Mouse (Mus musculus) G1E (cell line): ENCODE measurements around the gene Olfr585. TPM values are rescaled to one million over a fixed set of nuclear protein-coding genes. Genes with fewer than 3 reads are reported as not detected.

Experiments used
- ATAC-seq: 2 replicates; pipeline ENCODE4 v1.8.0; 2016; ENCODE audit warnings: mild to moderate bottlenecking; ENCODE audit not compliant: insufficient number of reproducible peaks, poor library complexity, low FRiP score, severe bottlenecking; ENCODE audit errors: extremely low read depth
- DNase-seq: peaks from one replicate; pipeline ENCODE4 v3.0.0; 2012; ENCODE audit warnings: low spot score
- H3K27me3 ChIP-seq: 2 replicates; pipeline ENCODE4 v1.6.1; 2012; ENCODE audit warnings: mild to moderate bottlenecking, low read length, inconsistent platforms; ENCODE audit not compliant: insufficient read depth
- H3K36me3 ChIP-seq: replicated peaks from 2 replicates; pipeline ENCODE3; 2012; ENCODE audit warnings: mild to moderate bottlenecking, inconsistent platforms
- H3K4me1 ChIP-seq: 2 replicates; pipeline ENCODE4 v1.6.1; 2012; ENCODE audit warnings: low read depth, low read length, inconsistent platforms, mixed read lengths; ENCODE audit not compliant: insufficient read depth
- H3K4me3 ChIP-seq: 2 replicates; pipeline ENCODE4 v1.5.1; 2012; ENCODE audit warnings: low read depth, mild to moderate bottlenecking, inconsistent platforms, low read length, moderate library complexity, mixed read lengths
- H3K9me3 ChIP-seq: replicated peaks from 2 replicates; pipeline ENCODE4 v1.6.1; 2012; ENCODE audit warnings: inconsistent platforms
- CTCF ChIP-seq: IDR thresholded peaks from 2 replicates; pipeline ENCODE4 v1.5.1; 2012; ENCODE audit warnings: low read depth, low read length, inconsistent platforms, mixed read lengths
- GATA1 ChIP-seq: IDR thresholded peaks from 2 replicates; pipeline ENCODE4 v1.6.1; 2012; ENCODE audit warnings: borderline replicate concordance, low read length, inconsistent platforms, mixed read lengths
- GATA2 ChIP-seq: IDR thresholded peaks from 2 replicates; pipeline ENCODE4 v1.6.1; 2012; ENCODE audit warnings: low read depth, low read length, inconsistent platforms, borderline replicate concordance
- POLR2AphosphoS5 ChIP-seq: IDR thresholded peaks from 2 replicates; pipeline ENCODE4 v1.6.1; 2012; ENCODE audit warnings: low read depth, low read length, inconsistent platforms; ENCODE audit not compliant: insufficient replicate concordance
- TAL1 ChIP-seq: conservative IDR thresholded peaks from 2 replicates; pipeline ENCODE4 v1.6.1; 2012; ENCODE audit warnings: low read depth, low read length, inconsistent platforms, mixed read lengths
- polyA plus RNA-seq: library from polyadenylated mRNA; stranded (reverse); fragments of >175 nt; gene quantifications from 2 replicates; pipeline ENCODE4 v1.2.3, GENCODE M21; 2012
- total RNA-seq, 2 experiments: library from RNA; stranded (forward) in 1 of 2; stranded (reverse) in 1 of 2; fragments of 200-1000 nt in 1 of 2; fragments of >200 nt in 1 of 2; fragmentation: Nextera tagmentation in 1 of 2; gene quantifications; 2 replicates each; pipeline ENCODE4 v1.2.3; 2014 to 2017

The Olfr585 gene
- total RNA-seq (2014; fragmentation: Nextera tagmentation): not detected in 2 replicates
- not detected in 2 replicates for total RNA-seq (2017)
- polyA plus RNA-seq: not detected in 2 replicates

DNA sequence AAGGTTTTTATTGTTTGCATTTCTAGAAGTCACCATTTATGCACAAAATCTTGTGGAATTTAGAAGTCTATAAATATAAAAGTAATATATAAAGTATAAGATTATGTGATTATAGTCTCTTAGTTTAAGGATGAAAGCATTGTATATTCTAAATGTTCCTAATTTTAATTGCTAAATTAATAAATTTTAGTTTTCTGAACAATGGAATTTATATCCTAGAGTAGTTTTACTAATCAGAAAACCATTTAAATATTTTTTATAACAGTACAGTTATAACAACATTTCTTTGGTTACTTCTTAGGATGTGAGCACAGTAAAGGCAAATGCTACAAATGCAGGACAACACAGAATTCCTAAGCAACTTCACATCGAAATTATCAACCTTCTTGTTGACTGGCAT is at the start of gene Olfr585:
Gene Olfr585 (plus strand): TSS at position 301 of the 400 bp plus-strand sequence.
- Histone ChIP-seq H3K4me1 (no peaks in the 10 kb centered on the region), H3K36me3 (no peaks in the 10 kb centered on the region), H3K9me3 (no peaks in the 10 kb centered on the region), H3K4me3 (no peak within 1 kb of the TSS), H3K27me3 (no peaks in the 10 kb centered on the region)
- DNase-seq (no peak), ATAC-seq (no peak)
- TF ChIP-seq CTCF (no peak), TAL1 (no peak), POLR2AphosphoS5 (no peak), GATA1 (no peak), GATA2 (no peak)

DNA sequence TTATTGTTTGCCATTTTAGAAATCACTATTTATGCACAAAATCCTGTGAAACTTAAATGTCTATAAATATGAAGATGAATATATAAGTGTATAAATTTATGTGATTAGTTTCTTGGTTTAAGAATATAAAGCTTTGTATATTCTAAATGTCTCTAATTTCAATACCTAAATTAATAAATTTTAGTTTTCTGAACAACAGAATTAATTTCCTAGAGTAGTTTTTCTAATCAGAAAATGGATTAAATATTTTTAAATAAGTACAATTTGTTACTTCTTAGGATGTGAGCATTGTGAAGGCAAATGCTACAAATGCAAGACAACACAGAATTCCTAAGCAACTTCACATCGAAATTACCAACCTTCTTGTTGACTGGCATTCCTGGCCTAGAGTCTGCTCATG is 46.5 kb upstream of the Olfr585 start, which contains the start of gene Olfr583:
Gene Olfr583 (plus strand): TSS at position 301 of the 400 bp plus-strand sequence.
- DNase-seq (no peak), ATAC-seq (no peak)
- no peaks in the 10 kb centered on the region for H3K4me1 ChIP-seq
- H3K27me3 ChIP-seq: no peaks in the 10 kb centered on the region
- no peaks in the 10 kb centered on the region for H3K36me3 ChIP-seq
- H3K4me3 ChIP-seq: no peak within 1 kb of the TSS
- TF ChIP-seq GATA1: no peak
- TF ChIP-seq CTCF: no peak
- H3K9me3 ChIP-seq: no peaks in the 10 kb centered on the region

DNA sequence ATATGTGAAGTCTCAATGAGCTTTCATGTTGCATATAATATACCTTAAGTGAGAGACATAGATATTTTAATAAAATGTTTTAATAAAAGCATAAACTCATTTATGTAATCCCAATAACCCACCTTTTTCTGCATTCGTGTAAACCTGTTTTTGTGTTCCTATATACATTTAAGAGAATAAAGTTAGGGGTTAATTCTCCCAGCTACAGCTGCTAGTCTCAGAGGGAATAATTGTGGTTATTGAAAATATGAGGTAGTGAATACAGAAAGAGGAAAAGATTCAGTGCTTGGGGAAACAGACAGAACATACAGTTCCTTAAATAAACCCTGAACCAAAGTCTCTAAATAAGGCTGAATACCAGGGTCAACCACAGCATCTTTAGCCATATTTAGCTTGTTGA is 15.9 kb upstream of the Olfr585 start, which contains the start of gene Olfr584:
Gene Olfr584 (plus strand): TSS at position 301 of the 400 bp plus-strand sequence.
- Histone ChIP-seq H3K27me3 (no peaks in the 10 kb centered on the region), H3K36me3 (no peaks in the 10 kb centered on the region), H3K4me3 (no peak within 1 kb of the TSS), H3K9me3 (no peaks in the 10 kb centered on the region), H3K4me1 (no peaks in the 10 kb centered on the region)
- DNase-seq: no peak
- TF ChIP-seq CTCF (no peak), GATA2 (no peak), GATA1 (no peak), TAL1 (no peak)
- no peak for ATAC-seq

DNA sequence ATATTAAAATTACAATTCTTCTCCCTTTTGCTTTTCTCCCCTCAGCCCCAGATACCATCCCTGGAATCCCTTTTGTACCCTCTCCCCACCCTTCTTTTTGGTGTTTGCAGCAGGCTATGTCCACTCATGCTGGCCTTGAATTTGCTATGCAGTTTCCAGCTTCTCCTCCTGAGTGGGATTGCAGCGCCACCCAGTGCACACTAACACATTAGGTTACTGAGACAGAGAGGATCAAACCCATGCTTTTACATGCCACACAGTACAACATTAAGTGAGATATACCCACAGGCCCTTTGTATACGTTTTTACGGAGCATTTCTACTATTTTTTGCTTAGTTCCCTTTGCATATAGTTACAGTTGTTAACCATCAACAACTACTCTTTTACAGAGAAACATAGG is 21.9 kb downstream of the Olfr585 start:
- TF ChIP-seq CTCF (no peak), TAL1 (no peak), GATA2 (no peak), POLR2AphosphoS5 (no peak), GATA1 (no peak)
- no peak for ATAC-seq
- no peaks in the 10 kb centered on the region for H3K27me3 ChIP-seq
- no peaks in the 10 kb centered on the region for H3K36me3 ChIP-seq
- H3K9me3 ChIP-seq: no peaks in the 10 kb centered on the region
- DNase-seq: no peak
- H3K4me1 ChIP-seq: no peaks in the 10 kb centered on the region
- no peak overlapping the region for H3K4me3 ChIP-seq

DNA sequence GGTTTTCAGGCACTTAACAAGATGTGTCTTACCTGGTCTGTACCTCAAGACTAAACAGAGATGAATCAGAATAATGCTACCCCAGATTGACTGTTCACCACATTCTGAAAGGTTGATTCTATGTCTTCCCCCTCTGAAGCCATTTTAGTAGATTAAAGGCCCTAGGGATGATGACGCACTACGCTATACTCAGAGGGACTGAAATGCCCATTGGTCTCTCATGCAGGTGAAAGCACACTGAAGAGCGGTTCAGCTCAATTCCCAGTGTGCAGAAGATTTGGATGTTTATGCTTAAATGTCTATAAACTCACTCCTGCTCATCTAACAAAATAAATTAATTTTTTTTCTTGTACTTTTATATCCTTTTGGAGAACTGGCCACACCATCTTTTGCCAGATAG is 28.0 kb downstream of the Olfr585 start, which contains the start of gene Olfr586:
Gene Olfr586 (minus strand): TSS at position 101 of the 400 bp plus-strand sequence.
- TF ChIP-seq GATA2 (no peak), CTCF (no peak), POLR2AphosphoS5 (no peak), GATA1 (no peak), TAL1 (no peak)
- ATAC-seq (no peak), DNase-seq (no peak)
- Histone ChIP-seq H3K4me3 (no peak within 1 kb of the TSS), H3K4me1 (no peaks in the 10 kb centered on the region), H3K27me3 (no peaks in the 10 kb centered on the region), H3K9me3 (no peaks in the 10 kb centered on the region), H3K36me3 (no peaks in the 10 kb centered on the region)

DNA sequence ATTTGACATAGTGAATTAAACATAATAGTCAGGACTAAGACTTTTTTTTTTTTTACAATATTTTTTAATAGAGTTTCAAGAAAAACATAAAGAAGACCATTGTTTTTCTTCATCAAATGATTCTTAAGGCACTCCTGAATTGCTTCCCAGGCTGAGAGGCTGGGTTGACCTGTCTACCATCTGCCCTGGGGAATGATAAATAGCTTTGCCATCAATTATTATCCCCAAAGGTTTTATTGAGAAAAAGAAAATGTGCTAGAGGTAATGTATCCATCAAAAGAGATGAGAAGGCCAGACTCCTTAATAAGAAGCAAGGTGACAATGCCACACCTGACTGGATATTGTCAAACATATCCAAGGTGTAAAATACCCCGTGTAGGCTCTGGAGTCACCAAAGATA is 43.1 kb downstream of the Olfr585 start, which contains the start of gene Olfr588-ps1:
Gene Olfr588-ps1 (plus strand): TSS at position 301 of the 400 bp plus-strand sequence.
- ATAC-seq: no peak
- DNase-seq: no peak
- H3K36me3 ChIP-seq: no peaks in the 10 kb centered on the region
- no peak within 1 kb of the TSS for H3K4me3 ChIP-seq
- H3K4me1 ChIP-seq: no peaks in the 10 kb centered on the region
- no peaks in the 10 kb centered on the region for H3K9me3 ChIP-seq
- TF ChIP-seq CTCF (no peak), TAL1 (no peak), GATA1 (no peak), GATA2 (no peak), POLR2AphosphoS5 (no peak)
- H3K27me3 ChIP-seq: no peaks in the 10 kb centered on the region

Other genes starting within 250 kb of the Olfr585 start
Only the 20 nearest of the 27 such genes appear.
- not detected in 2 replicates for gene Olfr570, start 203.1 kb upstream of the Olfr585 start, total RNA-seq (2014; fragmentation: Nextera tagmentation)
- not detected in 2 replicates for gene Olfr570, start 203.1 kb upstream of the Olfr585 start, total RNA-seq (2017)
- gene Olfr570, start 203.1 kb upstream of the Olfr585 start, polyA plus RNA-seq: not detected in 2 replicates
- 0.15 TPM in 1 of 2 replicates, not detected in the other for gene Olfr571, start 180.2 kb upstream of the Olfr585 start, total RNA-seq (2014; fragmentation: Nextera tagmentation)
- gene Olfr571, start 180.2 kb upstream of the Olfr585 start, total RNA-seq (2017): 0.11 and 0.12 TPM in 2 replicates
- not detected in 2 replicates for gene Olfr571, start 180.2 kb upstream of the Olfr585 start, polyA plus RNA-seq
- not detected in 2 replicates for gene Olfr572, start 173.3 kb upstream of the Olfr585 start, total RNA-seq (2014; fragmentation: Nextera tagmentation)
- 0.22 TPM in 1 of 2 replicates, not detected in the other for gene Olfr572, start 173.3 kb upstream of the Olfr585 start, total RNA-seq (2017)
- not detected in 2 replicates for gene Olfr572, start 173.3 kb upstream of the Olfr585 start, polyA plus RNA-seq
- gene Olfr573-ps1, start 155.1 kb upstream of the Olfr585 start, total RNA-seq (2014; fragmentation: Nextera tagmentation): not detected in 2 replicates
- gene Olfr573-ps1, start 155.1 kb upstream of the Olfr585 start, total RNA-seq (2017): not detected in 2 replicates
- not detected in 2 replicates for gene Olfr573-ps1, start 155.1 kb upstream of the Olfr585 start, polyA plus RNA-seq
- not detected in 2 replicates for gene Olfr574, start 149.3 kb upstream of the Olfr585 start, total RNA-seq (2014; fragmentation: Nextera tagmentation)
- 0.17 TPM in 1 of 2 replicates, not detected in the other for gene Olfr574, start 149.3 kb upstream of the Olfr585 start, total RNA-seq (2017)
- gene Olfr574, start 149.3 kb upstream of the Olfr585 start, polyA plus RNA-seq: not detected in 2 replicates
- not detected in 2 replicates for gene Olfr575, start 138.9 kb upstream of the Olfr585 start, total RNA-seq (2014; fragmentation: Nextera tagmentation)
- 0.11 TPM in 1 of 2 replicates, not detected in the other for gene Olfr575, start 138.9 kb upstream of the Olfr585 start, total RNA-seq (2017)
- not detected in 2 replicates for gene Olfr575, start 138.9 kb upstream of the Olfr585 start, polyA plus RNA-seq
- gene Olfr576, start 135.1 kb upstream of the Olfr585 start, total RNA-seq (2014; fragmentation: Nextera tagmentation): not detected in 2 replicates
- 0.06 TPM in 1 of 2 replicates, not detected in the other for gene Olfr576, start 135.1 kb upstream of the Olfr585 start, total RNA-seq (2017)
- not detected in 2 replicates for gene Olfr576, start 135.1 kb upstream of the Olfr585 start, polyA plus RNA-seq
- gene Olfr577, start 121.8 kb upstream of the Olfr585 start, total RNA-seq (2014; fragmentation: Nextera tagmentation): not detected in 2 replicates
- gene Olfr577, start 121.8 kb upstream of the Olfr585 start, total RNA-seq (2017): 0.05 TPM in 1 of 2 replicates, not detected in the other
- gene Olfr577, start 121.8 kb upstream of the Olfr585 start, polyA plus RNA-seq: not detected in 2 replicates
- gene Olfr578, start 108.4 kb upstream of the Olfr585 start, total RNA-seq (2014; fragmentation: Nextera tagmentation): not detected in 2 replicates
- gene Olfr578, start 108.4 kb upstream of the Olfr585 start, total RNA-seq (2017): 0.05 TPM in 1 of 2 replicates, not detected in the other
- gene Olfr578, start 108.4 kb upstream of the Olfr585 start, polyA plus RNA-seq: not detected in 2 replicates
- not detected in 2 replicates for gene Olfr582, start 59.7 kb upstream of the Olfr585 start, total RNA-seq (2014; fragmentation: Nextera tagmentation)
- gene Olfr582, start 59.7 kb upstream of the Olfr585 start, total RNA-seq (2017): 0.16 TPM in 1 of 2 replicates, not detected in the other
- gene Olfr582, start 59.7 kb upstream of the Olfr585 start, polyA plus RNA-seq: not detected in 2 replicates
- not detected in 2 replicates for gene Olfr583, start 46.4 kb upstream of the Olfr585 start, total RNA-seq (2014; fragmentation: Nextera tagmentation)
- 0.11 and 0.29 TPM in 2 replicates for gene Olfr583, start 46.4 kb upstream of the Olfr585 start, total RNA-seq (2017)
- not detected in 2 replicates for gene Olfr583, start 46.4 kb upstream of the Olfr585 start, polyA plus RNA-seq
- gene Olfr584, start 15.8 kb upstream of the Olfr585 start, total RNA-seq (2014; fragmentation: Nextera tagmentation): not detected in 2 replicates
- gene Olfr584, start 15.8 kb upstream of the Olfr585 start, total RNA-seq (2017): 0.06 and 0.16 TPM in 2 replicates
- gene Olfr584, start 15.8 kb upstream of the Olfr585 start, polyA plus RNA-seq: not detected in 2 replicates
- not detected in 2 replicates for gene Olfr586, start 27.9 kb downstream of the Olfr585 start, total RNA-seq (2014; fragmentation: Nextera tagmentation)
- 0.06 and 0.22 TPM in 2 replicates for gene Olfr586, start 27.9 kb downstream of the Olfr585 start, total RNA-seq (2017)
- gene Olfr586, start 27.9 kb downstream of the Olfr585 start, polyA plus RNA-seq: not detected in 2 replicates
- gene Olfr588-ps1, start 43.2 kb downstream of the Olfr585 start, total RNA-seq (2014; fragmentation: Nextera tagmentation): not detected in 2 replicates
- 0.05 and 0.06 TPM in 2 replicates for gene Olfr588-ps1, start 43.2 kb downstream of the Olfr585 start, total RNA-seq (2017)
- not detected in 2 replicates for gene Olfr588-ps1, start 43.2 kb downstream of the Olfr585 start, polyA plus RNA-seq
- not detected in 2 replicates for gene Olfr589, start 58.6 kb downstream of the Olfr585 start, total RNA-seq (2014; fragmentation: Nextera tagmentation)
- 0.11 TPM in 1 of 2 replicates, not detected in the other for gene Olfr589, start 58.6 kb downstream of the Olfr585 start, total RNA-seq (2017)
- not detected in 2 replicates for gene Olfr589, start 58.6 kb downstream of the Olfr585 start, polyA plus RNA-seq
- not detected in 2 replicates for gene Olfr591, start 80.6 kb downstream of the Olfr585 start, total RNA-seq (2014; fragmentation: Nextera tagmentation)
- gene Olfr591, start 80.6 kb downstream of the Olfr585 start, total RNA-seq (2017): 0.05 TPM in 1 of 2 replicates, not detected in the other
- gene Olfr591, start 80.6 kb downstream of the Olfr585 start, polyA plus RNA-seq: not detected in 2 replicates
- gene Olfr592, start 87.1 kb downstream of the Olfr585 start, total RNA-seq (2014; fragmentation: Nextera tagmentation): not detected in 2 replicates
- gene Olfr592, start 87.1 kb downstream of the Olfr585 start, total RNA-seq (2017): 0.06 and 0.11 TPM in 2 replicates
- gene Olfr592, start 87.1 kb downstream of the Olfr585 start, polyA plus RNA-seq: not detected in 2 replicates
- gene Olfr593, start 114.1 kb downstream of the Olfr585 start, total RNA-seq (2014; fragmentation: Nextera tagmentation): not detected in 2 replicates
- 0.27 and 0.35 TPM in 2 replicates for gene Olfr593, start 114.1 kb downstream of the Olfr585 start, total RNA-seq (2017)
- not detected in 2 replicates for gene Olfr593, start 114.1 kb downstream of the Olfr585 start, polyA plus RNA-seq
- gene Olfr594, start 119.3 kb downstream of the Olfr585 start, total RNA-seq (2014; fragmentation: Nextera tagmentation): not detected in 2 replicates
- gene Olfr594, start 119.3 kb downstream of the Olfr585 start, total RNA-seq (2017): 0.11 TPM in 1 of 2 replicates, not detected in the other
- gene Olfr594, start 119.3 kb downstream of the Olfr585 start, polyA plus RNA-seq: not detected in 2 replicates
- gene Usp17ld, start 154.8 kb downstream of the Olfr585 start, total RNA-seq (2014; fragmentation: Nextera tagmentation): not detected in 2 replicates
- gene Usp17ld, start 154.8 kb downstream of the Olfr585 start, total RNA-seq (2017): 0.05 TPM in 1 of 2 replicates, not detected in the other
- gene Usp17ld, start 154.8 kb downstream of the Olfr585 start, polyA plus RNA-seq: not detected in 2 replicates